Mouse (Mus musculus) testis, postnatal 10 days (tissue): ENCODE results near the gene Tctn1.

Experiments
- DNase-seq: peaks from one replicate; pipeline ENCODE4 v3.0.0; 2021; ENCODE audit warnings: low spot score

Gene Tctn1

GRCm38 (mm10) chr5:122285767-122286150 lies 21.5 kb upstream of the Tctn1 start:
- no peak for DNase-seq

DNA sequence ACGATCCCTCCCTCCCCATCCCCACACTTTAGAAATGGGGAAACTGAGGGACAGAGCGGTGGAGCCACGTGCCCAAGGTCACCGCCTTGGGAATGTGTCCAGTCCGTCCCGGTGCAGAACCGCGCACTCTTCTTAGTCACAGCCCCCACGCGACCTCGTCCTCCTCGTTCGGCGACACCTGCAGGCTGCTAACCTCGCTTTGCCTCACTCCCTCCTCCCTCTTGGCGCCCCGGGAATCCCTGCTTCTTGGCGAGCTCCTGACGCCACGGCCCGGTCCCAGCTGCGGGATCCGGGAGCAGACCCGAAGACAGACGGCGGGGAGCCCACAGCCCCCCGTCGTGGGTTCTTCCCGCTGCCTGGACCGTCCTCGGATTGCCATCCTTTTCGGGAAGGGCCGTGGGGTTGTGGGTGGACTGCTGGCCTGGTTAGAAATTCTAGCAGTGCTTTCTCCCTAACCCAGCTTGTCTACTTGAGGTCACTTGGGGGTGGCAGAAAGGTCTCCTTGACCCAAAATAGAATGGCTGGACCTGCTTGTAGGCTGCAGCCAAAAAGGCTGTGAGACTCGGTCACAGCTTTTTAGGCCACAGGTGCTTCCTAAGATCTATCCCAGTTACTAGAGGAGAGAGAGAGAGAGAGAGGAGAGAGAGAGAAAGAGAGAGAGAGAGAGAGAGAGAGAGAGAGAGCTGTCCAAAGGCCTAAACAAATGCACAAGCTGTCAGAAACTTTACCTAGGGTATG lies 20.9 kb upstream of the Tctn1 start:
- DNase-seq = no peak

- DNase-seq = peak; percentile 96
These were observed 20.1 kb upstream of the Tctn1 start, which contains the start of gene Pptc7 for GRCm38 (mm10) chr5:122284183-122285028. Gene Pptc7 (plus strand): TSS chr5:122284365.

DNA sequence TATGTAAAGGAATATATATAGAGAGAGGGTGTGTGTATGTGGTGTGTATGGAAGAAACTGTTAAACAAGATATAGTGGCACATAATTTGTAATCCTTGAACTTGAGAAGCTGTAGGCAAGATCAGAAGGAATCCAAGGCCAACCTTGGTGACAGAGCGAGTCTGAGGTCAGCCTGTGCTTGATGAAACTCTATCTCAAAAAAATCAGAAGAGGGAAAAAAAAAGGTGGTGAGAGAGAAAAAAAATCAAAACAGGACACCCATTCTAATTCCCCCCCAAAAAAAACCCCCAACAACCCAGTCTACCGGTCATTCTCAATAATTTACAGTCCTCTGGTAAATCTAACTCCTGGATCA lies 19.5 kb upstream of the Tctn1 start:
- DNase-seq = no peak

DNA sequence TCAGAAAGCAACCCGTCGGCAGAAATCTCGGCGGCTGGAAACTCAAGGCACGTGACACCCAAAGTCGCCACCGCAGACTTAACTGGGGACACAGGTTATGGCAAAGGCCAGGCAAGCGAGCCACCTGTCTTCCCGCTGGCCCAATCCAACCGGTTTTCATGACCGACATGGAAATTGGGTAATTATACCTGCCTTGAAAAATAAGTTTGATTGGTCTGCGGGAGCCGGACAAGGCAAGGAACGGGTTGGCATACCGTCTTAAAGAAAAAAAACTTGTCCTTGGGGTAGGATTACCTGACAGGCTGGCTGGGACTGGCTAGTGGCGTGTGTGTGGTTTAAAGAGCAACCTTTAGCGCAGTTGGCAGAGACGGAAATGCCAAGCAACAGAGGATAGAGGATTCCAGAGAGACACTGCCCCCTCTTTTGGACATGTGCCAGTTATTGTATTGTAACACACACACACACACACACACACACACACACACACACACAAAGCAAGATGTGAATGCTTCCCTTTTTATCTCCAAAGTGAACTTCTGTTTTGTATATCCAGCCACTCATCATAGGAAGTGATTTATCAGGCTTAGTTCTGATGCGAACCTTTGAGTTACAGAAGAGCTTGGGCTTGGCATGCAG lies 16.7 kb upstream of the Tctn1 start:
- no peak for DNase-seq

GRCm38 (mm10) chr5:122280422-122280826 lies 16.2 kb upstream of the Tctn1 start:
- DNase-seq = no peak

GRCm38 (mm10) chr5:122279799-122280421 lies 15.7 kb upstream of the Tctn1 start:
- DNase-seq = no peak

- no peak for DNase-seq
These were observed 14.7 kb upstream of the Tctn1 start for GRCm38 (mm10) chr5:122278946-122279345.

DNA sequence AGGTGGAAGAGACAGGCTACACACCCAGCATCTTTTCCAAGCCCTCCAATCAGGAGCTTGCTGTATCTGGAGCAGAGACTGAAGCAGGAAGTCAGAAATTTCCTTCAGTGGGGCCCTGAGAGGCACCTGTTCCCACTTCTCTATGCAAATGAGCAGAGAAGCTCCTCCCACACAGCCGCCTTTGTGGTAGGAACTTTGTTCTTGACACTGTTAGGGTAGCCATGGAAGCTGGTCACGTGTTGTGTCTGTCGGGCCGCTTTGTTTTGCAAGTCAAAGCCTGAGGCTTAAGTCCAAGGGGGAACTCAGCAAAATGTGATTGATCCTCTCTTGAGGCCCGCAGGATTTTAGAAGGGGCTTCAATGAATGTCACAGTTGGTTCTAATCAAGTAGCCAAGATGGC lies 10.5 kb upstream of the Tctn1 start:
- no peak for DNase-seq

- no peak for DNase-seq
These were observed 8.6 kb upstream of the Tctn1 start for GRCm38 (mm10) chr5:122272821-122273220.

GRCm38 (mm10) chr5:122268858-122269604 lies 4.8 kb upstream of the Tctn1 start:
- DNase-seq = no peak

DNA sequence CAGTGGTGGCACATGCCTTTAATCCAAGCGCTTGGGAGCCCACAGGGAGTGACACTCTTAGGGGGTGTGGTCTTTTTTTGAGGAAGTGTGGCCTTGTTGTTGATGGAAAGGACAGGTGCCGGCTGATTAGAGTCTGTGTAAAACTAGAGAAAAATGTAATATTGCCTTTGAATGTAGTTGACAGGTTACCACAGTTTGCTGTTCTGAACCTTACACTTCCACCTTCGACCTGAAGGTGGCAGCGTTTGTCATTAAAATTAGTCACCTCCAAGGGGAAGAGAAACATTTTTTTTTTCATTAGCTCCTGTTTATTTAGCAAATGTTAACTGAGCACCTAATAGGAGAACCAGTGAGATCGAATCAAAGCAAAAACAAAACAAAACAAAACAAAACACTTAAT lies 3.6 kb upstream of the Tctn1 start:
- peak; percentile 86 for DNase-seq

- DNase-seq = no peak
These were observed 2.9 kb upstream of the Tctn1 start for GRCm38 (mm10) chr5:122267136-122267535.

DNA sequence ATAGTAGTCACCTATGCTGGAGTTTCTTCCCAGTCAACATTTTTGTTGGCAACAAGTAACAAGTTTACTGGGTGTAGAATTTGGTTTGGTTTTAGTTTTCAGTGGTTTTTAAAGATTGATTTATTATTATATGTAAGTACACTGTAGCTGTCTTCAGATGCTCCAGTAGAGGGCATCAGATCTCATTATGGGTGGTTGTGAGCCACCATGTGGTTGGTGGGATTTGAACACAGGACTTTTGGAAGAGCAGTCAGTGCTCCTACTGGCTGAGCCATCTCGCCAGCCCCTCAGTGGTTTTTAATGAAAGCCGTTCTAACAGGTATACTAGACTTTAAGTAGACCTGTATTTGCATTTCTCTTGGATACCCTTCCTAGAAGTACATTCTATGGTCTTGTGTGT lies 1.7 kb upstream of the Tctn1 start:
- DNase-seq = no peak

DNA sequence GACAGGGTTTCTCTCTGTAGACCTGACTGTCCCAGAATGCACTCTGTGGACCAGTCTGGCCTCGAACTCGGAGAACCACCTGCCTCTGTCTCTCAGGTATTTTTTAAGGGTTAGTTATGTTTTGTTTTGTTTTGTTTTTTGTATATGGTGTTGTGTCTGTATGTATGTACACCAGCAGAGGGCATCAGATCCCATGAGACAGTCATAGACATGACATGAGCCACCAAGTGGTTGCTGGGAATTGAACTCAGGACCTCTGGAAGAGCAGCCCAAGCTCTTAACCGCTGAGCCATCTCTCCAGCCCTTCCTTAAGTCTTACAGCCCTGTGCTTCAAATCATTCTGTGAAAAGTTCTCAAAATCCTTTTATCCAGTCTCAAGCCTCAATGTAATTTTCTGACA lies 927 bp upstream of the Tctn1 start:
- DNase-seq = no peak

DNA sequence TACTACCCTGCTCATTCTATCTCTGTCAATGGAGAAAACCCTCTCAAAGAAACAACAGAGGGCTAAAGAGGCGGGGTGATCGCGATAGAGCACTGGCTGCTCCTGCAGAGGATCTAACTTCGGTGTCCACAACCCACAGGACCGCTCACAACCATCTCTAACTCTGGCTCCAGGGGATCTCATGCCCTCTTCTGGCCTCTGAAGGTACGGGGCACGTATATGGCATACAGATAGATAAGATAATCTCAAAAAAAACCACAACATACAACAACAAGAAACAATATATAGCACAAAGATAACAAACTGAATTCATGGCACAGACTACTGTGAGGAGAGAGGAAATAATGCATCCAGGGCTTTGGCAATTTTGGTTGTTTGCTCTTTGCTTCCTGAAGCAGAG lies 2.2 kb downstream of the Tctn1 start:
- no peak for DNase-seq

DNA sequence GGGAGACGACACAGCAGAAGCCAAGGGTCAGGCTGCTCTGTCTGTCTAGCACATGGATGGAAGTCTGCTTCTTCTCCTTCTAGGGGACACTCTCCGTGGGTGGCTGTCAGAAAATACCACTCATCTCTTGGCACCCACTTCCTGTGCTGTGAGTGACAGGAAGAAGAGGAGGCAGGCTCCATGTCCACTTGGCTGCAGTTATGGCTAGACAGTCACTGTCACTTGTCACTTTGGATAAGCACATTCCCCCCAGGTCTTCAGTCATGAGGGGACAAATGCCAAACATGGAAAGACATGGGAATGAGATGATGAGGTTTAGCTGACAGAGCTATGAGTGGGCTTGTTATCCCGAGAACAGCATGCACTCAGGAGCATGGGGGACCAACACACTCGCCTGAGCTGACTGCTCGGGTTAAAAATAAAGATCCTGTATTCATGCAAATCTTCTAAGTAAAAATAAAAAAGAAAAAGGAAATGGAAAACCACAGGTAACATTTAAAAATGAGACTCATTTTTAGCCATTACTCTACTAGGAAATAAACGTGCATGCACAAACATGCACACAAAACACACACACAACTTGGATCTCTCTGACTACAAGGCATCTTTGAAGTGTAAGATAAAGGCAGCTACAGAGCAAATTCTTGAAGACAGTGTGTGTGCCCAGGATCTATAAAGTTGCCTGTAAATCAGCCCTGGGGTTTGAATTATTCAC lies 6.1 kb downstream of the Tctn1 start:
- no peak for DNase-seq

DNA sequence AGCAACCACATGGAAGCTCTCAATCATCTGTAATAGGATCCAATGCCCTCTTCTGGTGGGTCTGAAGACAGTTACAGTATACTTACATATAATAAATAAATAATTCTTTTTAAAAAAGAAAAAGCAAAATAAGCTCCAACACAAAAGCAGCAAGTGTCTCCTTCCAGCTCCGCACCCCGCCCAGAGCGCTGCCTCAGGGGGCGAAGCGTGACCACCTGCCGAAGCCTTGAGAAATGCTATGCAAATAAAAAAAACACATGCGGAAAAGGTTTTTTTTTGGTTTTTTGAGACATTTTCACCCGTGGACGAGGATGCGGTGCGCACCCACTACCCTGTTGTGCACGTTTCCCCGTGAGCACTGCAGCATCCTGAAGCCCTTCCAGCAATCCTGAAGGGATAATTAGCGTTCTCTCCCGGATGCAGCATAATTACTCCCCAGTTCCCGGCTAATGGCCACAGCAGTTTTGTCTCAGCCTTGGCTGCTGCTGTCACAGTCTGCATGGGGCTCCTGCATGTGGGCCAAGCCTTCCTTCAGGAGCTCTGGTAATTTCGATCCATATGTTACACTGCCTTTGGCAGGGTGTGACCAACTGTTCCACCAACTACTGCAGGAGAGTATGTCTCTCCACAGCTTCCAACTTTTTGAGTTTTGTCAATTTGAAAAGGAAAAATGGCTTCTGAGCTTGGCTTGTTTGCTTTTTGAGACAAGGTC lies 12.2 kb downstream of the Tctn1 start:
- DNase-seq = no peak

- no peak for DNase-seq
These were observed 15.0 kb downstream of the Tctn1 start for GRCm38 (mm10) chr5:122249281-122249680.

DNA sequence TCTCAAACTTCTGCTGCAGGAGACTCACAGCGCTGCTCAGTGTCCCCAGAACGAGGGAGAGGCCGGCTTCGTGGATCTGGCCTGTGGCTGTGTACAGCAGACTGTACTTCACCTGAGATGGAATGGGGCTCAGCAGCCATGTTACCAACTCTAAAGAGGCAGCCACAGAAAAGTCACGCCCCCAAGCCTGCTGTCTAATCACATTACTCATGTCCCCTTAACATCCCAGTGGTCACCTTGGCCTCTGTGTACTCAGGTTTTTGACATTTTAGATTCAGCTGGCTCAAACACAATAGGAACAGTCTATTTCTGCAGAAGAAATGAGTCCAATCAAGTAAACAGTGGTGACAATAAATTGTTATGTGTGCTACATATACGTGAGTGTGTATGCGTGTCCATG lies 16.3 kb downstream of the Tctn1 start:
- DNase-seq = no peak

GRCm38 (mm10) chr5:122247529-122247928 lies 16.7 kb downstream of the Tctn1 start:
- peak; percentile 80 for DNase-seq
